Mouse (Mus musculus) small intestine, adult 2 months (tissue): ENCODE measurements around the gene Tbc1d9.

ENCODE experiments used
- CTCF ChIP-seq: fragments of 200-500 bp; IDR thresholded peaks from 2 replicates; pipeline ENCODE4 v1.5.1; 2012; ENCODE audit warnings: low read depth, mild to moderate bottlenecking, control low read depth, inconsistent platforms, low read length, moderate library complexity, mixed read lengths; ENCODE audit not compliant: insufficient replicate concordance, insufficient read length; ENCODE audit errors: extremely low read depth
- POLR2A ChIP-seq: fragments of 200-500 bp; IDR thresholded peaks from 2 replicates; pipeline ENCODE4 v1.6.1; 2012; ENCODE audit warnings: low read depth, mild to moderate bottlenecking, control low read depth, inconsistent platforms, low read length, moderate library complexity

GRCm38 (mm10) chr8:83141358-83141757 is 23.8 kb upstream of the Tbc1d9 start:
- TF ChIP-seq POLR2A (no peak), CTCF (no peak)
